Mouse (Mus musculus): ENCODE results near the gene Brpf3. TPM values are rescaled to one million over a fixed set of nuclear protein-coding genes. Genes with fewer than 3 reads are reported as not detected.

The Brpf3 gene
- polyA plus RNA-seq, 1 experiment: 45.6 TPM

DNA sequence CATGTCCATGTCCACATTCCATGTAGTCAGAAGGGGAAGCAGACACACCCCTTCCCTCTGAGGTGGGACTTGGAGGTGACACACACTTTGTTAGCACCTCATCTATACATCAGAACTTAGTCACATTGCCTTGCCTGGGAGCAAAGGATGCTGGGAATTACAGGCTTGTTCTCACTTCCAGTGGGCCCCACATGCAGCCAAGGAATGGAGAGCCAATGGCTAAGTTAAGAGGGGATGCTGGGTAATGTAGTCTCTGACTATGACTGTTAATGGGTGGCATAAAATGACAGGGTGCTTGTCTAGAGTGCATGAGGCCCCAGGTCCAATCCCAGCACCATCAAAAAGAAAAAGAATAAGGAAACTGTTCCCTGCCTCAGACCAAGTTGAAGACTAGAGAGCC is 66.0 kb downstream of the Brpf3 start:
- Histone ChIP-seq H3K4me3 (ENCODE audit: insufficient read depth, low read length) (no peak overlapping the region), H3K4me1 (ENCODE audit: control insufficient read depth, insufficient read depth, low read length) (peaks cover 7% of the 10 kb centered on the region; the same call in 1 of the 2 replicates), H3K27ac (ENCODE audit: insufficient read depth, low read length) (no peak overlapping the region)
- TF ChIP-seq POLR2A (IDR thresholded peaks at IDR 0.05; ENCODE audit: extremely low read depth, insufficient read depth, low read length) (no peak), CTCF (IDR thresholded peaks at IDR 0.05; ENCODE audit: extremely low read depth, insufficient read depth, low read length) (no peak)

DNA sequence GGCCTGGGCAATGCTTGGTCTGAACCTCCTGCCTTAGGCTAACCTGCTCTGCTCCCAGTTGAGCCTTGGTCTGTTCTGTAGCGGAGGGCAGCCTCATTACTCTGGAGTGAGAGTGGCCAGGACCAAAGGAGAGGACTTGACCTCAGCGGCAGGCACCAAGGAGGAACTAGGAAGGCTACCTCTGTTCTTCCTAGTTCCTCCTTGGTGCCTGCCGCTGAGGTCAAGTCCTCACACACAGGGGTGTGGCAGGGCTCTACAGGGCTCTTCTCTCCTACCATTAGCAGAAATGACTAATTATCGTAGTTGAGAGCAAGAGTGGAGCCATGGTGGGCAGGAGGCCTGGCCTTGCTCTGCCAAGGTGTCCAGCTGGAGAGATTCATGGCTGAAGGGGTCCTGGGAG is 66.5 kb downstream of the Brpf3 start:
- Histone ChIP-seq H3K27ac (ENCODE audit: insufficient read depth, low read length) (no peak overlapping the region), H3K4me3 (ENCODE audit: insufficient read depth, low read length) (no peak overlapping the region), H3K4me1 (ENCODE audit: control insufficient read depth, insufficient read depth, low read length) (peaks cover 7% of the 10 kb centered on the region; the same call in 1 of the 2 replicates)
- TF ChIP-seq POLR2A (IDR thresholded peaks at IDR 0.05; ENCODE audit: extremely low read depth, insufficient read depth, low read length) (no peak), CTCF (IDR thresholded peaks at IDR 0.05; ENCODE audit: extremely low read depth, insufficient read depth, low read length) (no peak)

DNA sequence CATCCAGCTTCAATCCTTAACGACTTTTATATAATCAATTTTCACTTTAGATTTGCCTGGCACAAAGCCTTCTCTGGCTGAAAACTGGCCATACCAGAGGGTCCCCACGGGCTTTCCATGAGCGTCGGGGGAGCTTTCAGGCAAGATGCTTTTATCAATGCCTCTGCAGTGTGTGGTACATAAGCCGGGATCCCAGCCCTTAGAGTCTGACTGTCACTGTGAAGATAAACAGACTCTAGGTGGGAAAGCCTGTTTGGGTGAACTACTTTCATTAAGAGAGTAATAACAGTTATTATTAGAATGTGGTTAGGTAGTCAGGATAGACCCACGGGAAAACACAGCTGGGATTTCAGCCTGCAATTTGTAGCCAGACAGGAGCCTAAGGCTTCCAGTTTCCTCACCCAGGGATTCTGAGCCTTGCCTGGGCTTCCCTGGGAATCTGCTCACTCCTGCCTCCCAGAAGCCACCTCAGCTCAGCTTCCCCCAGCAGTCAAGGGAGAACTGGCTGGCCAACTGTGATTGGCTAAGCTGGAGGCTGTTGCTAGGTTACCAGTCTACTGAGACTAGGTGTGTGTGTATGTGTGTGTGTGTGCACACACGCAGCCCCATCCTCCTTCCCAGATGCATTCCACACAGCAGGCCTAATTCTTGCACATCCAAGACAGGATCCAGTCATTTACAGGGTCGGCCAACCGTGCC is 68.7 kb downstream of the Brpf3 start:
- TF ChIP-seq CTCF (IDR thresholded peaks at IDR 0.05; ENCODE audit: extremely low read depth, insufficient read depth, low read length) (no peak), POLR2A (IDR thresholded peaks at IDR 0.05; ENCODE audit: extremely low read depth, insufficient read depth, low read length) (peak; percentile 97)

DNA sequence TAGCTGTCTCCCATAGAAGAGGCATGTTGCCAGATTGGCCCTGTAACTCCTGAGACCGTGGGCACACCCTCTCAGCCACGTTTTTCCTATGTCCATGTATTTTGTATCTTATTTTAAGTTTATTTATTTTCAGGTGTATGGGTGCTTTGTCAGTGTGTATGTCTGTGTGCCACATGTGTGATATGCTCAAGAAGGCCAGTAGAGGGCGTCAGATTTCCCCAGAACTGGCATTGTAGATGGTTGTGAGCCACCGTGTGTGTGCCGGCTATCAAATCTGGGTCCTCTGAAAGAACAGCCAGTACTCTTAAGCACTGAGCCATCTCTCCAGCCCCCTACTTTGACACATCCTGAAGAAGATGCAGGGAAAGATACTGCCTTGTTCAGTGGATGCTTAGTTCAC is 69.5 kb downstream of the Brpf3 start:
- no peak overlapping the region for H3K4me3 ChIP-seq (ENCODE audit: insufficient read depth, low read length)
- H3K4me1 ChIP-seq (ENCODE audit: control insufficient read depth, insufficient read depth, low read length): peaks cover 6% of the 10 kb centered on the region; the same call in 1 of the 2 replicates
- TF ChIP-seq POLR2A (IDR thresholded peaks at IDR 0.05; ENCODE audit: extremely low read depth, insufficient read depth, low read length): no peak
- no peak for TF ChIP-seq CTCF (IDR thresholded peaks at IDR 0.05; ENCODE audit: extremely low read depth, insufficient read depth, low read length)
- no peak overlapping the region for H3K27ac ChIP-seq (ENCODE audit: insufficient read depth, low read length)

More for the DNA sequence above, 68.7 kb downstream of the Brpf3 start:
- Histone ChIP-seq H3K4me1 (ENCODE audit: control insufficient read depth, insufficient read depth, low read length) (peaks cover 3% of the 10 kb centered on the region; the same call in 1 of the 2 replicates), H3K4me3 (ENCODE audit: insufficient read depth, low read length) (no peak overlapping the region), H3K27ac (ENCODE audit: insufficient read depth, low read length) (peak overlapping the region; percentile 68)

DNA sequence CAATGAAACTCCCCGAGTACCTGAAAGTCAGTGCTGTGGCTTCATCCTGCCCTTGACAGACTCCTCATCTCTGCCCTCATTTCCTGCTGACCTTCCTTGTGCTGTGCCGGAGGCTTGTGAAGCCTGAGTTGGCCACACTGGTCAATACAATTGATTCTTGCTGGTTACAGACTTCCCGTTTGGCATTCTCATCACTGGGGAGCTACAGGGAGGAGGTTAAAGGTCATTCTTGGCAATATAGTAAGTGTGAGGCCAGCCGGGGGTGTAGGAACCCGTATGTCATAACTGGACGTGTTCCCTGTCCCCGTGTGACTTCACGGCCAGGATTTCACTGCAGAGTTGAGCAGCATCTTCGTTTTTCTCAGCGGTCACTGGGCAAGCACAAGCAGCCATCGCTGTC is 70.9 kb downstream of the Brpf3 start:
- TF ChIP-seq CTCF (IDR thresholded peaks at IDR 0.05; ENCODE audit: extremely low read depth, insufficient read depth, low read length) (no peak), POLR2A (IDR thresholded peaks at IDR 0.05; ENCODE audit: extremely low read depth, insufficient read depth, low read length) (no peak)
- Histone ChIP-seq H3K4me1 (ENCODE audit: control insufficient read depth, insufficient read depth, low read length) (peaks cover 10% of the 10 kb centered on the region), H3K27ac (ENCODE audit: insufficient read depth, low read length) (no peak overlapping the region), H3K4me3 (ENCODE audit: insufficient read depth, low read length) (no peak overlapping the region)

DNA sequence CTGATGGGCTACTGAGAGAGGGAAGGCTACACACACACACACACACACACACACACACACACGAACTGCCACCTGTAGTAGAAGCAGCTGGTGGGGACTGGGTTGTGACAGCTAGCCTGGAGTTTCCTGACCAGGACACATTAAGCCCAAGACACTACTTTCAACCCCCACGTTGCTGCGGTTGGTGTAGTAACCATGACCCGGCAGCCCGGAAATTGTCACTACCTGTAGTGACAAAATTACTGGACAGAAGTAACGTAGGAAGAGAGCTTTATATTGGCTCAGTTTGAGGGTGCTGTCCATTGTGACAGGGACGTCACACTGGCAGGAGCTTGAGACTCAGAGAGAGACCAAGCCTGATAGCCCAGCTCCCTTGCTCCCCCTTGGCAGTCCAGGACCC is 71.4 kb downstream of the Brpf3 start:
- Histone ChIP-seq H3K4me3 (ENCODE audit: insufficient read depth, low read length) (no peak overlapping the region), H3K4me1 (ENCODE audit: control insufficient read depth, insufficient read depth, low read length) (peaks cover 10% of the 10 kb centered on the region), H3K27ac (ENCODE audit: insufficient read depth, low read length) (no peak overlapping the region)
- TF ChIP-seq CTCF (IDR thresholded peaks at IDR 0.05; ENCODE audit: extremely low read depth, insufficient read depth, low read length) (no peak), POLR2A (IDR thresholded peaks at IDR 0.05; ENCODE audit: extremely low read depth, insufficient read depth, low read length) (no peak)

DNA sequence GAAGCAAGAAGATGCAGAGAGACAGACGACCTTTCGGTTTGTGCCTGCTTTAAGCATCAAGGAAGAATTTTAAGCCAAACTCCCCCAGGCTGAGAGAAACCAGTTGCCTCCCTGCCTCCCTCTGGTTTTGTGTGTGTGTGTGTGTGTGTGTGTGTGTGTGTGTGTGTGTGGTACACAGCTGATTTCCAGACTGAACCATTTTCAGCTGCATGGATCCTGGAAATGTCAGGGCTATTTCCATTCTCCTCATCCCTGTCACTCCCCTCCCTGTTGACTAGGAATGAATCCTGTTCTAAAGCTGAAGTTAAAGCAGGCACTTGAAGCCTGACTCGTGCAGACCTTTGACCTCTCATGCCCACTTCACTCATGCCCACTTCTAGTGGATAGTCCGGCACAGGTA is 73.3 kb downstream of the Brpf3 start:
- TF ChIP-seq CTCF (IDR thresholded peaks at IDR 0.05; ENCODE audit: extremely low read depth, insufficient read depth, low read length) (no peak), POLR2A (IDR thresholded peaks at IDR 0.05; ENCODE audit: extremely low read depth, insufficient read depth, low read length) (no peak)
- peak overlapping the region; percentile 72 for H3K27ac ChIP-seq (ENCODE audit: insufficient read depth, low read length)
- no peak overlapping the region for H3K4me3 ChIP-seq (ENCODE audit: insufficient read depth, low read length)
- peaks cover 8% of the 10 kb centered on the region for H3K4me1 ChIP-seq (ENCODE audit: control insufficient read depth, insufficient read depth, low read length)

DNA sequence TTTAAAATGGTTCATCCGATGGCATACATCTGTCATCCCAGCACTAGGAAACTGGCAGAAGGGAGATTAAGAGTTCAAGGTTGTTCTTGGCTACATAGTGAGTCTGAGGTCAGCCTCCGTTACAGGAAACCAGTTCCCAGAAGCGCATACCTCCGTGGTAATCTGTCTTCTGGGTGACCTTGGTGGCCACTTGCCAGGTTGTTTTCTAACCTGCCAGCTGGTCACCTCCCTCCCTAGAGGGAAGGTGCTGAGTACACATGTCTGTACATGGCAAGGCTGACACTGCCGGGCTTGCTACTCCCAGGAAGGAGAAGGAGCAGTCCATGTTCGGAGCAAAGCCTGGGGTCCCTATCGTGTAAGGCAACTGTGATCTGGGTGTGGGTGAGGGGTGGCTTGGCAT is 73.9 kb downstream of the Brpf3 start:
- Histone ChIP-seq H3K4me1 (ENCODE audit: control insufficient read depth, insufficient read depth, low read length) (peaks cover 7% of the 10 kb centered on the region), H3K4me3 (ENCODE audit: insufficient read depth, low read length) (no peak overlapping the region), H3K27ac (ENCODE audit: insufficient read depth, low read length) (peak overlapping the region; percentile 66)
- TF ChIP-seq POLR2A (IDR thresholded peaks at IDR 0.05; ENCODE audit: extremely low read depth, insufficient read depth, low read length): no peak
- no peak for TF ChIP-seq CTCF (IDR thresholded peaks at IDR 0.05; ENCODE audit: extremely low read depth, insufficient read depth, low read length)

DNA sequence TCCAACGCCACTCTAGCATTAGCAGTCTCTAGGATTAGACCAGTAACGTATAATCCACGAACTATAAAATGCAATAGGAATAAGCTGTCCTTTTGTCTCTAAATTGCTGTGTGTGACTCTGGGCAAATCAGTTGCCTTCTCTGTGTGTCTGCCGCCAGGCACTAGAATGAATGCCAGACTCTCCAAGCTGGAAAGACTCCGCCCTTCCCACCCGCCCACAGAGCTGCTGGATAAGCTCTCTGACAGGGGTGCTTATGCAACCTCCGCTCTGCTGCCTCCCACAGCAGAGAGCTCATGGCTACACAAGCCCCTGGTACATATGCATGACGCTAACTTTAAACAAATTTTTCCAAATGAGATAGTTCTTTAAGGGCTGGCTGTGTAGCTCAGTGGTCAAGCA is 74.4 kb downstream of the Brpf3 start:
- peaks cover 7% of the 10 kb centered on the region for H3K4me1 ChIP-seq (ENCODE audit: control insufficient read depth, insufficient read depth, low read length)
- peak; percentile 84 for TF ChIP-seq POLR2A (IDR thresholded peaks at IDR 0.05; ENCODE audit: extremely low read depth, insufficient read depth, low read length)
- no peak for TF ChIP-seq CTCF (IDR thresholded peaks at IDR 0.05; ENCODE audit: extremely low read depth, insufficient read depth, low read length)
- no peak overlapping the region for H3K4me3 ChIP-seq (ENCODE audit: insufficient read depth, low read length)
- H3K27ac ChIP-seq (ENCODE audit: insufficient read depth, low read length): peak overlapping the region; percentile 66

DNA sequence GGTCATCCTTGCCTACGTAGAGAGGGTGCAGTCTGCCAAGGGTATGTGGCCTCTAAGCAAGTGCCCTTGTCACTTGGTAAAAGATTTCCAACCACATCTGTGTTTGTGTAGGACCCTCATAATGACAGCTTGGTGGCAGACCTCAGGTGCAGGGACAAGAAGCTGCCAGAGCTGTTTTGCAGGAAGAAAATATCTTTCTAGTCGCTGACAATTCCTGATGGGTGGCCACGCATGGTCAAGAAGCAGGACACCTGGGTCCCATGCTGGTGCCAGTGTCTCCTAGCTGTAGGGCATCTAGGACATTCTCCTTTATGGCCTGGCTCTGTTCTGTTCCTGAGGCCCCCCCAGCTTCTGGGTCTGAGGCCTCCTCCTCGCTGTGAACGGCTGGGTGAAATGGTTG is 75.4 kb downstream of the Brpf3 start:
- Histone ChIP-seq H3K4me1 (ENCODE audit: control insufficient read depth, insufficient read depth, low read length) (peaks cover 7% of the 10 kb centered on the region), H3K27ac (ENCODE audit: insufficient read depth, low read length) (no peak overlapping the region), H3K4me3 (ENCODE audit: insufficient read depth, low read length) (peak overlapping the region; percentile 3; the same call in 1 of the 2 replicates)
- no peak for TF ChIP-seq CTCF (IDR thresholded peaks at IDR 0.05; ENCODE audit: extremely low read depth, insufficient read depth, low read length)

All from cortical plate, adult 2 months (tissue).